Mouse (Mus musculus): Measurements from ENCODE around the gene Ripor2.

Gene Ripor2

DNA sequence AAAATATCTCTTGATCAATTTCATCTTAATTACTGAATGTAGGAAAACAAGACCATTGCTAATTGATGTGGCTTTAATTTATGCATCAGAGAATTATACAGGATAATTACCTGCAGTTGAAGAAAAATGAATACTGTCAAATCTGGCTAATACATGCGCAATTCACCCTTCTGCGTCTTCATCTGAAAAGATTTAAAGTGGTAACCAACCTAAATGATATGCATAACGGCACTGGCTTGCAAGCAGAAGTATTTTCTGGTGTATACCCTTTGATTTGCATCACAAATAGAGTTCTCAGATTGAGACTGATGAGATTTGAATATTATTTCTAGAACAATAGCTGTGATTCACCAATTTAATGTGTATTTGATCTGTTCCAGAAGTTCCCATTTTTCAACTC, 66.7 kb downstream of the Ripor2 start:
- no peak for DNase-seq (ENCODE audit: low spot score)

DNA sequence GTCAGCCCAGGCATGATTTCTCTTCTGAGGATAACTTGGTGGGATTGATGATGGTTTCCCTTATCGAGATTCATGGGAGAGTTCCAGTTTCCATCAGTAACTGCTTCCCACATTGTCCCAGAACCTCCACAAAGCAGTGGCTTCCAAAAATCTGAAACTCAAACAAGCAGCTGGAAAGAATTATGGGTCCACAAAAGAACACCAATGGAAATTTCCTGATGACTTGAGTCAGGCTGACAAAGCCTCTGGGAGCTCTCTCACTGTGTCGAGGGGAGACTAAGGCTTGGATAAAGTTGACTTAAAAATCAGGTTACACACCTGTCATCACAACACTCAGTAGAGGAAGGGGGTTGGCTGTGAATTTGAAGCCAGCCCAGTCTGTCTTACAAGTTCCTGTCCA, 67.1 kb downstream of the Ripor2 start:
- DNase-seq (ENCODE audit: low spot score) = no peak

- no peak for DNase-seq (ENCODE audit: low spot score)
Observed at GRCm38 (mm10) chr13:24651018-24651417, 69.0 kb downstream of the Ripor2 start.

DNA sequence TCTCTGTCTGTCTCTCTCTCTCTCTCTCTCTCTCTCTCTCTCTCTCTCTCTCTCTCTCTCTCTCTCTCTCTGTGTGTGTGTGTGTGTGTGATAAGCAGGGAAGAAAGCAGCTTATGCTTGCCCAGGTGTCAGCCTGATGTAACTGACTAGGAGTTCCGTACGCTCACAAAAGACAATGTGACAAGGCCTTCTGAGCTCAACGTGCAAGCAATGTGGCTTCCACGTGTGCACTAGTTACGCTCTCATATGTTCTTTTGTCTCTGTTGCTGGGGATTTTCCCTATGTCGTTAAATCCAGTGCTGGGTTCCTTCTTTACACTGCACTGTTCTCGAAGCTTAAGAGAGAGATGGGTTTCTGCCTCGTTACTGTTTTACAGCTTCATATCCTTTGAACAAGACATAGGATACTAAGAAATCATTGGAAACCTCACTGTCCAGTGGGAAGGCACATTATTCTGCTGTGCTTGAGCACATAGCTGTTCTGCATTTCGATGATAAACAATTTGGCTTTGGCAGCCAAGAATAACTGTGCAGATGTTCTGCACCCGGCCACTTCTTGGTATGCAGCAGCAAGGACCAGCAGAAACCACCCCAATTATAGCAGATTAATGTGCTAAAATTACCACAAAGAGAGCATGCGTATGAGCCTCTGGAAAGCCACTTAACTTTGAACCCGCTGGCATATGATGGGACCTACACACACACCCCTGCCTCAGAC, 73.1 kb downstream of the Ripor2 start:
- DNase-seq (ENCODE audit: low spot score) = no peak

DNA sequence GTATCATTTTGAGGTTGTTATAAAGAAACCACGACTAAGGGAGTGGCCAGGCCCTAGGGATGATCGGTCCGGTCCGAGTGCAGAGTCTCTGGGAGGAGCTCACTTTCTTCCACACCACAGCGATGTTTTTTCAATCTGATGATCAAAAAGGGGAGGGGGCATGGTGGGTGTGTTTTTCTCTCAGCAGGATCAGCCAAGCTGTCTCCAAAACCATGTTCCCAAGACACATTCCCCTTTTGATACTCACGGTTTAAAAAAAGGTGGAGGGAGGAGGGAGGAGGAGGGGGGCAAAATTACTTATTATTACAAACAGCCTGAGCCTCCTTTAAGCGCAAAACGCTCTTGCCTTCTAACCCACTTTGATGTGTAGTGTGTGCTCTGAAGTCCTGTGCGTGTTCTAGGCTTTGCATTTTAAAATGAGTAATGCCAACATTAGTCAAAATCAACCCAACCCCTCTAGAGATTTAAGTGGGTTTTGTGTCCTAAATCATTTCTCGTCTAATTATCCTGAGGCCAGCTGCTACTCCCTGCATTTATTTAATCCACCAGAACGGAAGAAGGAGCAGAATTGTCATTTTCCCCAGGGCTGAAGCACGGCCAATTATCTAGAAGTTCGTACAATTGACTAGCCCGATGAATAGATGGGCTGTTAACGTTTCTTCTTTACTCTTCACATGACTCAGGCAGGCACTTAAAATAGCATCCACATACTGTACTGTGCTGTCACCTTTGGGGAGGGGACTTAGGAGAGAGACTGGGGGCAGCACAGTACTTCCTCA, 74.9 kb downstream of the Ripor2 start:
- DNase-seq (ENCODE audit: low spot score) = no peak

GRCm38 (mm10) chr13:24666763-24667162, 84.8 kb downstream of the Ripor2 start:
- no peak for DNase-seq (ENCODE audit: low spot score)

DNA sequence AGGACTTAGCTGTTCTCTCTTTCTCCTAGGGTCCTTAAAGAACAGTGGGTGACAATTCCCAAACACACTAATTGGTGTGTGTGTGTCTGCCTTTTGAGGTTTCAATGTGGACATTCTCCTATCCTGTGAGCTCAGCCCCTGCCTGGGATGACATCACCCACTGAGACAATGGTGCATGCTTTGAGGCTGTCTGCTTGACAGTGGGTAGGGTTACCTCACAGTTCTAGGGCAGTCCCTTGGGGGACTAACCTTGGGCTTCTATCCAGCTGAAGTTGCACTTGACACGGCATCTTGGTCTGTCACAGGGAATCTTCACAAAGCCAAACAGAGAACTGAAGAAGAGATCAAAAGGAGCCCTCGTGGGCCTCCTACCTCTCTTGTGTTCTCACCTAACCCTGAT, 86.6 kb downstream of the Ripor2 start:
- DNase-seq (ENCODE audit: low spot score) = no peak

- no peak for DNase-seq (ENCODE audit: low spot score)
Observed at GRCm38 (mm10) chr13:24670676-24671075, 88.7 kb downstream of the Ripor2 start.

- DNase-seq (ENCODE audit: low spot score) = no peak
Observed at GRCm38 (mm10) chr13:24679027-24679680, 97.2 kb downstream of the Ripor2 start.

DNA sequence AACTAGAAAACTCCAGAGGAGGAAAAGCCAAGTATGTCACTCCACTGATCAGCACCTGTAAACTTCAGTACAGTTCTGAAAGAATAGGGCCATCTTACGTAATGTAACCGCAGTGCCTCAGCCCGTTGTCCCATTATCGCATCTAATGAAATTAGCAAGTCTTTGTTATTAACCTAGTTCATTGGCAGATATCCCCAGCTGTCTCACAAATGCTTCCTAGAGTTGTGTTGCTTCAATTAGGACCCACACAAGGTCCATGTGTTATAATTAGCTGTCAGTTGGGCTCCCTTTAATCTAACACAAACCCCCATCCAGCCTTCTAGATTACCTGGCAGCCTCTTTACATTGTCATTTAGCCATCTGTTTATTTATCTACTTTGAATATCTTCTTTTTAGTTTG, 99.0 kb downstream of the Ripor2 start:
- no peak for DNase-seq (ENCODE audit: low spot score)

DNA sequence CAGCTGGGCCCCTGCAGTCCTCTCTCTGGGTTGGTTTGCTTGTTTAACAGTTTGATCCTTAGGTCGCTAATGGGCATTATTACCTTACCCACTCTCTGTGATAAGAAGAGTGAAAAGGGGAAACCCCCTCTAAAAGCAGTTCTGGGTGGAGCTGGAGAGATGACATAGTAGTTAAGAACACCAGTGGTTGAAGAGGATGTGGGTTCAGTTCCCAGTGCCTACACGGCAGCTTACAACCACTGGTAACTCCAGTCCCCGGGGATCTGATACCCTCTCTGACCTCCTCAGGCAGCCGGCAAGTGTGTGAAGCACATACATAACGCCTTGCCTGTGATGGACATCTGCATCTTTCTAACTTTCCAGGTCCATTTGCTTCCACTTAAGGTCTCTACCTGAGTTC, 100.4 kb downstream of the Ripor2 start:
- DNase-seq (ENCODE audit: low spot score) = no peak

DNA sequence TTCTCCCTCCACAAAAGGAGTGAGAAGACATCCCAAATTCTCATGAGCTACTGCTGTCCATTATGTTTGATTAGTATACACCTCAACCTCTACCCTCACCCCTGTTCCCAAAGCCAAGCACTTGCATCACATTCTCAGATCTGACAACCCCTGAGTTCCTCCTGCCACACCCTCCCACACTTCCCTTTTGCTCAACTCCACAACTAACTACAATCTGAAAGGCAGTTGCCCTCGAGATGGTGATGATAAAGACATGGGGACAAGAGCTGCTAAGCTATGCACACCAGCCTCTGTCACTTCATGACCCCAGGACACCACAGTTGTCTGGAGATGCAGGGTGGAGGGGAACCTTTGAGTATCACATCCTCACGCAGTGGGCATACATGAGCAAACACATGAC, 102.5 kb downstream of the Ripor2 start:
- no peak for DNase-seq (ENCODE audit: low spot score)

GRCm38 (mm10) chr13:24685846-24686245, 103.9 kb downstream of the Ripor2 start:
- DNase-seq (ENCODE audit: low spot score) = no peak

DNA sequence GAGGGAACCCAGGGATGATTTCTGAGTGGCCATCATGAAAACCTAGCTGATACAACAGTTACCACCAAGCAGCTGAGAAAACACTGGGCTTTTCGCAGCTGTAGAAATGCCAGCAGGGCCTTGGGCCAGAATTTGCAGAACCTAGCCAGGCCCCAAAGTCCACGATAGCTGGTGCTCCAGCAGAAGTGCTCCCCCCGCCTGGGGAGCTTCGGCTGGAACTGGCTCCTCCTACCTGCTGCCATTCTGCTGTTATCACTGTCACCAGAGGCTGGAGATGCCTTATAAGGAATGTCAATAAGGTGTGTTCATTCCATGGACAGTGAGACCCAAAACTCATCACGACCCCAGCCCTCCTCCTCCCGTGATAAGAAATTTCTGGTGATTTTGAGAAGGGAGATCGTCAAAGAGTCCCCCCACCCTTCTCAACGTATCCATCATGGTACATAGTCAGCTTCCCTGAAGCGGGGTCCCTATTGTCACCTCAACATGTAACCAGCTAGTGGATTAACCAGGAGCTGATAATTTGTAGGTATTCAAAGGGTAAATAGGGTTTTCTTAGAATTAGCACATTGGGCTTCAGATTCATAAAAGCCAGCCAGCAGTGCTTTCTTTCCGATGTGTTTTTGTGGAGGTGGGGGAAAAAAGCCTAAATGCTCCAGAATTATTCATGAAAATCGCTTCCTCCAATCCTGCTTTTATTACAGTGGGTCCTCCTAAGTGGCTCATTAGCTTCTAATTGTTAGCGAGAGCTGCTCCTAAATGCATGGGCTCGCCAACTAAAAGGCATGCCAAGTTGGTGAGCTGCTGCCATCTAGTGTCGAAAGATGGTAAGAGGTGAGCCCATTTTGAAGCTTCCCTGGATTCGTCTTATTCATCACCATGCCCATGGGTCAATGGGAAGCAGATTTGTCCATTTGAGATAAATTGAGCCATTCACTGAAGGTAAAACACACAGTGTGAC, 105.0 kb downstream of the Ripor2 start:
- peak; percentile 46 for DNase-seq (ENCODE audit: low spot score)

DNA sequence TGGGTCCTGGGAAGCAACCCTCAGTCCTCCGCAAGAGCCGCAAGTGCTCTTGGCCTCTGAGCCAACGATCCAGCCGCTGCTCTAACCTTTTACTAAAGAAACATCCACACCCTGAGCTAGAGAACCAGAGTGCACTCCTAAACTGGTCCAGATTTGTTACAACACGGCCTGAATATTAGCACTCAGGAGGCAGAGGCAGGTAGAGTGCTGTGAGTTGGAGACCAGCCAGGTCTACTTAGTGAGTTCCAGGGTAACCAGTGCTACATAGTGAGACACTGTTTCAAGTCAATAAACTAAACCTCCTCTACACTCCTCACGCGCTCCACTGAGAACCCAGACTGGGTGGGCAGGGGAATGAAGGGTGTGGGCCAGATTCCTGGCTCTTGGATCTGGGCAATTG, 111.3 kb downstream of the Ripor2 start:
- no peak for DNase-seq (ENCODE audit: low spot score)

- no peak for DNase-seq (ENCODE audit: low spot score)
Observed at GRCm38 (mm10) chr13:24698746-24699145, 116.8 kb downstream of the Ripor2 start.

GRCm38 (mm10) chr13:24702128-24702527, 120.1 kb downstream of the Ripor2 start:
- no peak for DNase-seq (ENCODE audit: low spot score)

GRCm38 (mm10) chr13:24709656-24710396, 127.8 kb downstream of the Ripor2 start:
- no peak for DNase-seq (ENCODE audit: low spot score)

GRCm38 (mm10) chr13:24710968-24711367, 129.0 kb downstream of the Ripor2 start:
- no peak for DNase-seq (ENCODE audit: low spot score)

- no peak for DNase-seq (ENCODE audit: low spot score)
Observed at GRCm38 (mm10) chr13:24712581-24713130, 130.7 kb downstream of the Ripor2 start.

DNA sequence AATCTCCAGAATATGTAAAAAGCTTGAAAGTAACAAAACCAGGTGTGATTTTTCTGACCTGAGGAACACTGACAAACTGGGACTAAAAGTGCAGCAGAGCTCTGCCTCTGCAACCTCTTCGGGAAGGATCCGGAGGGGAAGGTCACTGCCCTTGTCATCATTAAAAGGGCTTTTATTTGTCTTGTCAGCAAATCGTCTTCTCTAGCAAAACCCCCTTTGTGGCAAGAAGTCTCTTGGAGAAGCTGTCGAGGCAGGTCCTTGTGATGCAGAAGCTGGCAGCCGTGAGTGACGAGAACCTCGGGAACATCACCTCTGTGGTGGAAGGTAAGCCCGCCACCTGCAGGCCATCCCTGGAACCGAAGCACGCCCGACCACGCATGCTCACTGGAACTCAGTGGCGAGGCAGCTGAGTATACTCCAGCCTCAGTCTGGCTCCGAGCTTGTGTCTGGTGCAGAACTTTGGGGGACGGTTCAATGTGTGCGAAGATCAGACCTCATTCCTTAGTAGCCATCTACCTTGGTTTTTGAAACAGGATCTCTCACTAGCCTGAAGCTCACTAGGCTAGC, 131.5 kb downstream of the Ripor2 start:
- DNase-seq (ENCODE audit: low spot score) = peak; percentile 81
